Mouse (Mus musculus): Measurements from ENCODE around the gene Kcnk3. TPM values are rescaled to one million over a fixed set of nuclear protein-coding genes. Genes with fewer than 3 reads are reported as not detected.

The Kcnk3 gene
- total RNA-seq, 1 experiment: 0.31 TPM

DNA sequence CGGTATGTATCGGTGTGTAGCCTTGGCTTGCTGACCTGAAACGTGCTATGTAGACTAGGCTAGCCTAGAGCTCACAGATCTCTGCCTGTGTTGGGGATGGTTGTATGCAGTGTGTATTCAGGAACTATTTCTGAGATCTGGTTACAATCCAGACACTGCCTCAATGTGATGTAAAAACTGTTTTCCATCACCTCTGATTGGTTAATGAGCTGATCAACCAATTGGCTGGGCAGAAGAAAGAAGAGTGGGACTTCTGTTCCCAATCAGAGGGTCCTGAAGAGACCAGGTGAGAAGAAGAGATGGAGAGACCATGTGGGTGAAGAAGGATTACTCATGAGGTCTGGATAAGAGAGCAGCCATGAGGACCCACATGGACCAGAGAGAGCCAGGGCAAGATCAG is 79.7 kb downstream of the Kcnk3 start:
- H3K9me3 ChIP-seq (ENCODE audit: control insufficient read depth, insufficient read depth, low read depth, low read length): no peaks in the 10 kb centered on the region
- H3K9ac ChIP-seq (ENCODE audit: insufficient read depth, low read depth, low read length, poor library complexity, severe bottlenecking): peak overlapping the region; percentile 99
- TF ChIP-seq ZNF384 (IDR thresholded peaks at IDR 0.05; ENCODE audit: low read depth, low read length) (no peak), CHD2 (IDR thresholded peaks at IDR 0.05; ENCODE audit: low read depth, low read length) (no peak), ZC3H11A (IDR thresholded peaks at IDR 0.05; ENCODE audit: borderline replicate concordance, low read depth, low read length) (no peak), MAFK (IDR thresholded peaks at IDR 0.05; ENCODE audit: insufficient read depth, low read depth, low read length) (no peak), HCFC1 (IDR thresholded peaks at IDR 0.05; ENCODE audit: borderline replicate concordance, insufficient read depth, low read length) (no peak)
- peaks cover 30% of the 10 kb centered on the region for H3K36me3 ChIP-seq (ENCODE audit: control insufficient read depth, insufficient read depth, low read length, poor library complexity, severe bottlenecking)
- no peak for DNase-seq (ENCODE audit: low read depth, low spot score)
- no peak overlapping the region for H3K27ac ChIP-seq (ENCODE audit: insufficient read depth, low read depth, low read length, poor library complexity, severe bottlenecking)
- in situ Hi-C loops (cut with MboI; ENCODE audit: low sequenced_read_pairs in 2 of 2, unreplicated experiment in 2 of 2): no loop called here
- H3K4me1 ChIP-seq (ENCODE audit: control insufficient read depth in 2 of 2, insufficient read depth in 2 of 2, low read length in 2 of 2, poor library complexity in 1 of 2): peaks cover 0 to 9% of the 10 kb centered on the region in 2 experiments; a peak in 2 of 4 replicates
- peak overlapping the region; percentile 99 for H3K4me3 ChIP-seq (ENCODE audit: insufficient read depth in 1 of 2, low read depth in 1 of 2, low read length in 2 of 2, poor library complexity in 1 of 2, severe bottlenecking in 1 of 2)

- TF ChIP-seq MAFK (IDR thresholded peaks at IDR 0.05; ENCODE audit: insufficient read depth, low read depth, low read length): no peak
- Histone ChIP-seq H3K9ac (ENCODE audit: insufficient read depth, low read depth, low read length, poor library complexity, severe bottlenecking) (peak overlapping the region; percentile 23; the same call in 1 of the 2 replicates), H3K27ac (ENCODE audit: insufficient read depth, low read depth, low read length, poor library complexity, severe bottlenecking) (no peak overlapping the region), H3K4me1 (ENCODE audit: control insufficient read depth in 2 of 2, insufficient read depth in 2 of 2, low read length in 2 of 2, poor library complexity in 1 of 2) (peaks cover 0 to 11% of the 10 kb centered on the region in 2 experiments; a peak in 2 of 4 replicates), H3K36me3 (ENCODE audit: control insufficient read depth, insufficient read depth, low read length, poor library complexity, severe bottlenecking) (peaks cover 41% of the 10 kb centered on the region), H3K9me3 (ENCODE audit: control insufficient read depth, insufficient read depth, low read depth, low read length) (no peaks in the 10 kb centered on the region), H3K4me3 (ENCODE audit: insufficient read depth in 1 of 2, low read depth in 1 of 2, low read length in 2 of 2, poor library complexity in 1 of 2, severe bottlenecking in 1 of 2) (peak overlapping the region; percentile 99)
- DNase-seq (ENCODE audit: low read depth, low spot score): no peak
- in situ Hi-C loops (cut with MboI; ENCODE audit: low sequenced_read_pairs in 2 of 2, unreplicated experiment in 2 of 2): no loop called here
These were observed 80.9 kb downstream of the Kcnk3 start for GRCm38 (mm10) chr5:30668637-30669495.

GRCm38 (mm10) chr5:30669496-30669830 is 81.5 kb downstream of the Kcnk3 start:
- no peak overlapping the region for H3K9ac ChIP-seq (ENCODE audit: insufficient read depth, low read depth, low read length, poor library complexity, severe bottlenecking)
- H3K4me3 ChIP-seq (ENCODE audit: insufficient read depth in 1 of 2, low read depth in 1 of 2, low read length in 2 of 2, poor library complexity in 1 of 2, severe bottlenecking in 1 of 2): 0 out of 4 replicates have a peak overlapping the region, but pooled peaks of 1 of the 2 experiments have one; percentile 1
- no peaks in the 10 kb centered on the region for H3K9me3 ChIP-seq (ENCODE audit: control insufficient read depth, insufficient read depth, low read depth, low read length)
- peaks cover 0 to 11% of the 10 kb centered on the region in 2 experiments; a peak in 2 of 4 replicates for H3K4me1 ChIP-seq (ENCODE audit: control insufficient read depth in 2 of 2, insufficient read depth in 2 of 2, low read length in 2 of 2, poor library complexity in 1 of 2)
- DNase-seq (ENCODE audit: low read depth, low spot score): no peak
- no peak overlapping the region for H3K27ac ChIP-seq (ENCODE audit: insufficient read depth, low read depth, low read length, poor library complexity, severe bottlenecking)
- TF ChIP-seq CHD2 (IDR thresholded peaks at IDR 0.05; ENCODE audit: low read depth, low read length): no peak
- no peak for TF ChIP-seq ZC3H11A (IDR thresholded peaks at IDR 0.05; ENCODE audit: borderline replicate concordance, low read depth, low read length)
- TF ChIP-seq MAFK (IDR thresholded peaks at IDR 0.05; ENCODE audit: insufficient read depth, low read depth, low read length): no peak
- no peak for TF ChIP-seq ZNF384 (IDR thresholded peaks at IDR 0.05; ENCODE audit: low read depth, low read length)
- no peak for TF ChIP-seq HCFC1 (IDR thresholded peaks at IDR 0.05; ENCODE audit: borderline replicate concordance, insufficient read depth, low read length)
- in situ Hi-C loops (cut with MboI; ENCODE audit: low sequenced_read_pairs in 2 of 2, unreplicated experiment in 2 of 2): no loop called here
- H3K36me3 ChIP-seq (ENCODE audit: control insufficient read depth, insufficient read depth, low read length, poor library complexity, severe bottlenecking): peaks cover 43% of the 10 kb centered on the region

DNA sequence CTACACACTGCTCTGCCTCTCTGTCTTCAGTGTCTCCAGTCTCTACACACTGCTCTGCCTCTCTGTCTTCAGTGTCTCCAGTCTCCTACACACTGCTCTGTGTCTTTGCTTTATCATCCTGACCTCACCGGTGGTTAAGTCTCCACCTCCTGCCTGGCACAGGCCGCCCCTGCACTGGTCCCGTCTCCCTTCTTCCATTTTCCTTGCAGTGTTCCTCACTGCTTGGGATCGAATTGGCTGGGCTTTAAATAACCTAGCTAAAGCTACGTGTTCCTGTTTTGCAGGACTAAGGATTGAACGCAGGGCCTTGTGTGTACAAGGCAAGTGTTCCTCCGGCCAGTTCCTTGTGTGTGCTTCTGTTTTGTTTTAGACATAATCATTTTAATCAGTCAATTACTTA is 82.1 kb downstream of the Kcnk3 start:
- Histone ChIP-seq H3K27ac (ENCODE audit: insufficient read depth, low read depth, low read length, poor library complexity, severe bottlenecking) (no peak overlapping the region), H3K4me1 (ENCODE audit: control insufficient read depth in 2 of 2, insufficient read depth in 2 of 2, low read length in 2 of 2, poor library complexity in 1 of 2) (peaks cover 0 to 11% of the 10 kb centered on the region in 2 experiments; a peak in 2 of 4 replicates), H3K9ac (ENCODE audit: insufficient read depth, low read depth, low read length, poor library complexity, severe bottlenecking) (no peak overlapping the region), H3K9me3 (ENCODE audit: control insufficient read depth, insufficient read depth, low read depth, low read length) (no peaks in the 10 kb centered on the region), H3K36me3 (ENCODE audit: control insufficient read depth, insufficient read depth, low read length, poor library complexity, severe bottlenecking) (peaks cover 46% of the 10 kb centered on the region), H3K4me3 (ENCODE audit: insufficient read depth in 1 of 2, low read depth in 1 of 2, low read length in 2 of 2, poor library complexity in 1 of 2, severe bottlenecking in 1 of 2) (no peak overlapping the region)
- TF ChIP-seq ZC3H11A (IDR thresholded peaks at IDR 0.05; ENCODE audit: borderline replicate concordance, low read depth, low read length) (no peak), ZNF384 (IDR thresholded peaks at IDR 0.05; ENCODE audit: low read depth, low read length) (no peak), CHD2 (IDR thresholded peaks at IDR 0.05; ENCODE audit: low read depth, low read length) (no peak), HCFC1 (IDR thresholded peaks at IDR 0.05; ENCODE audit: borderline replicate concordance, insufficient read depth, low read length) (no peak)
- in situ Hi-C loops (cut with MboI; ENCODE audit: low sequenced_read_pairs in 2 of 2, unreplicated experiment in 2 of 2): no loop called here
- no peak for DNase-seq (ENCODE audit: low read depth, low spot score)
